Mouse (Mus musculus): ENCODE measurements around the gene Irf9. TPM values are rescaled to one million over a fixed set of nuclear protein-coding genes. Genes with fewer than 3 reads are reported as not detected.

Gene Irf9
- polyA plus RNA-seq, 1 experiment from 2014 or later, result 9.2 TPM

DNA sequence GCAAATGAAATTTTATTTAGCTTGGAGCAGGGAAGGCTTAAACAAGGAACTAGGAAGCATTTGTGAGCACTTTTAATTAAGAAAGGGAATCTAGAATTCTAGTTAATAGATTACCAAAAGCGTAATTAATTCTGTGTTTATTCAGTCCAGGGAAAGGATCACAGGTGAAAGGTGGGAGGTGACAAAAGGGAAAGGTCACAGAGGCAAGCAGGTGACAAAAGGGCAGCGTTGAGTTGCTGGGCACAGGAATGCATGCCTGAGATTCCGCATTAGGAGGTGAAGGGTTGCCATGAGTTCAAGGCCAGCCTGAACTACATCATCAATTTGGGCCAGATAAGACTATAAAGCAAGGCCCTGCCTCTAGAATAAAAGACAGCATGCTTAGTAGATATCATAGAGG lies 35.9 kb upstream of the Irf9 start:
- Histone ChIP-seq H3K27ac (no peak overlapping the region), H3K27me3 (no peaks in the 10 kb centered on the region), H3K9ac (replicated peaks) (no peak overlapping the region), H3K4me1 (replicated peaks) (no peaks in the 10 kb centered on the region), H3K4me3 (replicated peaks) (no peak overlapping the region), H3K9me3 (no peaks in the 10 kb centered on the region), H3K4me2 (no peak overlapping the region), H3K36me3 (peaks cover 78% of the 10 kb centered on the region)
- no peak for ATAC-seq (ENCODE audit: insufficient number of reproducible peaks, insufficient read depth, low FRiP score, low TSS enrichment, low read depth)
- WGBS, result 89% methylated on average over 3 of the region's 3 CpGs

DNA sequence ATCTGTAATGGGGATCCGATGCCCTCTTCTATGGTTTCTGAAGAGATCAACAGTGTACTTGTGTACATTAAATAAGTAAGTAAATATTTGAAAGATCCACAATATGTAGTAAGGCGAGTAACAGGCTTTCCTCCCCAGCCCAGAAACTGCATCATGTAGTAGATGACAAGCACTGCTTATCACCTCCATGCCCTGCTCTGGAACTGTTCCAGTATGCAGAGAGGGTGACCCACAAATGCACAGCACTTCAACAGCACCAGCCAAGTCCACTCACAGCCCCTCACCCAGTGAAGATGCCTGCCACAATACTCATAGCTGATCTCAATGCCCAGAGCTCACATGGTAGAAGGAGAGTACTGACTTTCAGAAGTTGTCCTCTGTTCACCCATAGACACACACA lies 32.8 kb upstream of the Irf9 start:
- no peak overlapping the region for H3K4me3 ChIP-seq (replicated peaks)
- peaks cover 3% of the 10 kb centered on the region for H3K4me1 ChIP-seq (replicated peaks)
- H3K4me2 ChIP-seq, result no peak overlapping the region
- H3K9me3 ChIP-seq, result no peaks in the 10 kb centered on the region
- H3K9ac ChIP-seq (replicated peaks), result no peak overlapping the region
- ATAC-seq (ENCODE audit: insufficient number of reproducible peaks, insufficient read depth, low FRiP score, low TSS enrichment, low read depth), result no peak
- H3K36me3 ChIP-seq, result peaks cover 52% of the 10 kb centered on the region
- H3K27me3 ChIP-seq, result no peaks in the 10 kb centered on the region
- 87% methylated on average over 2 of the region's 2 CpGs for WGBS
- no peak overlapping the region for H3K27ac ChIP-seq

DNA sequence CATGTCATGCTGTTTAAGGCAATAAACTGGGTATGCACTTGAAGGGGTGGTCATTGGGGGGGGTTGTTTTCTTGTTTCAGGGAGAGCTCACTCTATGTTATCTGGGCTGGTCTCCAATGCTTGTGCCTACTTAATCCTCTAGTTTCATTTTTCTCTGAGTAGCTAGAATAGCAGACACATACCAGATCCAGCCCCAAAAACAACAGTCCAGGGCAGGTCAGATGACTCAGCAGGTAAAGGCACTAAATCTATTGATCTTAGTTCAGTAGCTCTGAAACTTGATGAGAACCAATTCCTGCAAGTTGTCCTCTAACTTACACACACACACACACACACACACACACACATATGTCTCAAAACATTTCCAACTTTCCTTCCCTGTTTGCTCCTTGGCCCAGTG lies 31.6 kb upstream of the Irf9 start:
- no peak overlapping the region for H3K27ac ChIP-seq
- peaks cover 40% of the 10 kb centered on the region for H3K36me3 ChIP-seq
- no peak for ATAC-seq (ENCODE audit: insufficient number of reproducible peaks, insufficient read depth, low FRiP score, low TSS enrichment, low read depth)
- no peaks in the 10 kb centered on the region for H3K27me3 ChIP-seq
- no peak overlapping the region for H3K4me2 ChIP-seq
- H3K9ac ChIP-seq (replicated peaks), result no peak overlapping the region
- no peak overlapping the region for H3K4me3 ChIP-seq (replicated peaks)
- H3K4me1 ChIP-seq (replicated peaks), result peaks cover 7% of the 10 kb centered on the region
- no peaks in the 10 kb centered on the region for H3K9me3 ChIP-seq

DNA sequence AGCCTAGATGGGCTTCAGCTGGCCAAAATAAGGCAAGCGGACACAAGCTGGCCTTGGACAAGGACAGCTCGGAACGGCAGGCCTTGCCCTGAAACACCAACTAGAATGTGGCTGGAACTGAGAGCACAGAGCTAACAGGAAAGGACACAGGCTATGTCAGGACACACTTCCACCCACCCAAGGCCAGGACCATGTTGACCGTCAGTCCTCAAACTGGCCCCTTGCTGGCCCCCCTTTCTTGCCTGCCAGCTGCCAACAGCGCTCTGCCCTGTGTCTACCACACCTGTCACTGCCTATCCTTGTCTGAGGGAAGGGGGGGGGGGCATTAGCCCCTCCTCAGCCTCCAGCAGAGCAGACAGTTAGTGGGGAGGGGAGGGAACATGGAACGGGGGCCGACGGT lies 28.1 kb upstream of the Irf9 start, which contains the start of gene Fitm1:
Gene Fitm1 (plus strand): TSS at position 316 of the 400 bp plus-strand sequence.
- Histone ChIP-seq H3K9ac (replicated peaks) (peak within 1 kb of the TSS; percentile 5; the same call in 1 of the 2 replicates), H3K27ac (0 out of 2 replicates have a peak within 1 kb of the TSS, but pooled peaks have one; percentile 7), H3K4me3 (replicated peaks) (peak within 1 kb of the TSS; percentile 11; the same call in 1 of the 2 replicates), H3K9me3 (no peaks in the 10 kb centered on the region), H3K36me3 (peaks cover 12% of the 10 kb centered on the region), H3K4me1 (replicated peaks) (peaks cover 15% of the 10 kb centered on the region), H3K4me2 (peak within 1 kb of the TSS; percentile 23; the same call in 1 of the 2 replicates), H3K27me3 (no peaks in the 10 kb centered on the region)
- no peak; the same call in 1 of the 2 replicates for ATAC-seq (ENCODE audit: insufficient number of reproducible peaks, insufficient read depth, low FRiP score, low TSS enrichment, low read depth)
- WGBS, result 70% methylated on average over 8 of the region's 8 CpGs

DNA sequence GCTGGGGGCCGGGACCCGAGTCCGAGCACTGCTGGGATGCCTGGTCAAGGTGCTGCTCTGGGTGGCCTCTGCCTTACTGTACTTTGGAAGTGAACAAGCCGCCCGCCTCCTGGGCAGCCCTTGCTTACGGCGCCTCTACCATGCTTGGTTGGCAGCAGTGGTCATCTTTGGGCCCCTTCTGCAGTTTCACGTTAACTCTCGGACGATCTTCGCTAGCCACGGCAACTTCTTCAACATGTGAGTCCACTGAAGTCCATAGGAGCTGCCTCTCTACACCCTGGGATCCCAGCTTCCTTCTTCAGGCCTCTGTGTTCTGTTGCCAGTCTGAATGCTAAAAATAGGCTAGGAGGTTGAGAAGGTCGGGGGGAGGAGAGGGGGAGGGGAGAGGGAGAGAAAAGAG lies 27.7 kb upstream of the Irf9 start:
- peaks cover 14% of the 10 kb centered on the region for H3K36me3 ChIP-seq
- H3K9me3 ChIP-seq, result no peaks in the 10 kb centered on the region
- WGBS, result 72% methylated on average over 13 of the region's 13 CpGs
- peak overlapping the region; percentile 5; the same call in 1 of the 2 replicates for H3K9ac ChIP-seq (replicated peaks)
- H3K4me1 ChIP-seq (replicated peaks), result peaks cover 15% of the 10 kb centered on the region
- peak overlapping the region; percentile 23; the same call in 1 of the 2 replicates for H3K4me2 ChIP-seq
- H3K4me3 ChIP-seq (replicated peaks), result 0 out of 2 replicates have a peak overlapping the region, but pooled peaks have one; percentile 5
- no peak overlapping the region for H3K27ac ChIP-seq
- ATAC-seq (ENCODE audit: insufficient number of reproducible peaks, insufficient read depth, low FRiP score, low TSS enrichment, low read depth), result no peak; the same call in 1 of the 2 replicates
- no peaks in the 10 kb centered on the region for H3K27me3 ChIP-seq

DNA sequence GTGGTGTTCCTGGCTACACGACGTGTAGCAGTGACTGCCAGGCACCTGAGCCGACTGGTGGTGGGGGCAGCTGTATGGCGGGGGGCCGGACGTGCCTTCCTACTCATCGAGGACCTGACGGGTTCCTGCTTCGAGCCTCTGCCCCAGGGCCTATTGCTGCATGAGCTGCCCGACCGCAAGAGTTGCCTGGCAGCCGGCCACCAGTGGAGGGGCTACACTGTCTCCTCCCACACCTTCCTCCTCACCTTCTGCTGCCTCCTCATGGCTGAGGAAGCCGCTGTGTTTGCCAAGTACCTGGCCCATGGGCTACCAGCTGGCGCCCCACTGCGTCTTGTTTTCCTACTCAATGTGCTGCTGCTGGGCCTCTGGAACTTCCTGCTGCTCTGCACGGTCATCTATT lies 27.0 kb upstream of the Irf9 start:
- Histone ChIP-seq H3K27me3 (no peaks in the 10 kb centered on the region), H3K9ac (replicated peaks) (no peak overlapping the region), H3K4me2 (peak overlapping the region; percentile 23; the same call in 1 of the 2 replicates), H3K9me3 (no peaks in the 10 kb centered on the region), H3K36me3 (peaks cover 17% of the 10 kb centered on the region), H3K27ac (0 out of 2 replicates have a peak overlapping the region, but pooled peaks have one; percentile 7), H3K4me1 (replicated peaks) (peaks cover 15% of the 10 kb centered on the region), H3K4me3 (replicated peaks) (peak overlapping the region; percentile 11; the same call in 1 of the 2 replicates)
- ATAC-seq (ENCODE audit: insufficient number of reproducible peaks, insufficient read depth, low FRiP score, low TSS enrichment, low read depth), result no peak
- WGBS, result 76% methylated on average over 16 of the region's 16 CpGs

DNA sequence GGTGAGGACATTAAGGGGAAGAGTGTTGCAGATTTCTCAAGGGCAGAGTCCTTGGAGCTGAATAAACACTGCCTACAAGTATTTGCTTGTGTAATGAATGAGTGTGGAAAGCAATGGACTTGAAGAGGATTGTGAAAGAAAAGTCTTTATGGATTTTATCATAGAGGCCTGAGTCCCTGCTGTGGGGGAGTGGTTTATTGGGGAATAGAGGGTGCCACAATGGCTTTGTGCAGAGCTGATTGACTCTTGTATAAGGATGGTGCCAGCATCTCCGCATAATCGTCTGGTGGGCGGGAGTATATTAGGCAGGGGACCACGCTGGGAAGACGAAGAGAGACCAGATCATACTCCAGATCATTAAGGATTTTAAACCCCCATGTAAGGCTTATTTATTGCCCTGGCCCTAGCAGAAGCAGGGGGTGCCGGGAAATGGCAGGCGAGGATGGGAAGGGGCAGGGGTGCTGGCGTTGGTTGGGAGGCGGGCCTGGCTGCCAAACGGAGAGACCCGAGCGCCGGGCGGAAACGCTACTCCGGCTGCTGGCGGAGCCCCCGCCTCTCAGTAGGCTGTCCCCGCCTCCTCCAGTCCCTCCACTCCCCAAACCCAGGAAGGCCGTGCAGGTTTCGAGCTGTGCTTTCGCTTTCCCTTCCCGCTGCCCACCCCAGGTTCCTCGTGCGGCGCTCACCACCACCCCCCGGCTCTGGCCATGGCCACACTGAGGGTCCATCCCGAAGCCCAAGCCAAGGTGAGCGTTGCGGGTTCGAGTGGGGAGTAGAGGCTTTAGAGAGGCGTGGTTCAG lies 25.3 kb upstream of the Irf9 start, which contains the start of gene Psme1:
Gene Psme1 (plus strand): TSS at position 253 of the 797 bp plus-strand sequence.
- H3K36me3 ChIP-seq, result peaks cover 27% of the 10 kb centered on the region
- H3K4me2 ChIP-seq, result peak within 1 kb of the TSS; percentile 85
- 1% methylated on average over 32 of the region's 32 CpGs for WGBS
- peak within 1 kb of the TSS; percentile 86 for H3K27ac ChIP-seq
- ATAC-seq (ENCODE audit: insufficient number of reproducible peaks, insufficient read depth, low FRiP score, low TSS enrichment, low read depth), result peak; percentile 83
- H3K4me1 ChIP-seq (replicated peaks), result peaks cover 15% of the 10 kb centered on the region
- H3K9me3 ChIP-seq, result no peaks in the 10 kb centered on the region
- no peaks in the 10 kb centered on the region for H3K27me3 ChIP-seq
- H3K9ac ChIP-seq (replicated peaks), result peak within 1 kb of the TSS; percentile 79
- peak within 1 kb of the TSS; percentile 64 for H3K4me3 ChIP-seq (replicated peaks)

DNA sequence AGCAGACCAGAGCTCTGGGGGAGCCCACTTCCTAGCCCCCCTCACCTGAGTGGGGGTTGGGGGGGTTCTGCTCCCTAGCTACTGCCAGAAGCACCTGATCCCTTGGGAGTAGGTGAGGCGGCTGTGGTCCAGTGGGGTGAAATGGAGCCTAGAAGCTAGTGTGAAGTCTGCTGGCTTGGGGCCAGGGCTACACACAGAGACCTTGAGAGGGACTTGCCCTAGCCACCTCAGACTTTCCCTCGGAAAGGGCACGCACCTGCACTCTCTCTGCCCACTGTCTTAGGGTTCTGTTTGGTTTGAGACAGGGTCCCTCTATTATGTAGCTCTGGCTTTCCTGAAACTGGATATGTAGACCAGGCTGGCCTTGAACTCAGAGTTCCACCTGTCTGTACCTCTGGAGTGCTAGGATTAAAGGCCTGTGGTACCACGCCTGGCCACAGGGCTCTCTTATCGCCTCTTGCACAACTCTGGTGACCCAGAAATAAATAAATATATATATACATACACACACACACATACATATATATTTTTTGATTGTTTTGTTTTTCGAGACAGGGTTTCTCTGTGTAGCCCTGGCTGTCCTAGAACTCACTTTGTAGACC lies 24.6 kb upstream of the Irf9 start:
- peaks cover 27% of the 10 kb centered on the region for H3K36me3 ChIP-seq
- H3K4me2 ChIP-seq, result peak overlapping the region; percentile 85
- H3K9ac ChIP-seq (replicated peaks), result peak overlapping the region; percentile 79
- H3K9me3 ChIP-seq, result no peaks in the 10 kb centered on the region
- 35% methylated on average over 6 of the region's 6 CpGs for WGBS
- ATAC-seq (ENCODE audit: insufficient number of reproducible peaks, insufficient read depth, low FRiP score, low TSS enrichment, low read depth), result peak; percentile 49
- peaks cover 15% of the 10 kb centered on the region for H3K4me1 ChIP-seq (replicated peaks)
- H3K27me3 ChIP-seq, result no peaks in the 10 kb centered on the region
- peak overlapping the region; percentile 64 for H3K4me3 ChIP-seq (replicated peaks)
- H3K27ac ChIP-seq, result peak overlapping the region; percentile 86

DNA sequence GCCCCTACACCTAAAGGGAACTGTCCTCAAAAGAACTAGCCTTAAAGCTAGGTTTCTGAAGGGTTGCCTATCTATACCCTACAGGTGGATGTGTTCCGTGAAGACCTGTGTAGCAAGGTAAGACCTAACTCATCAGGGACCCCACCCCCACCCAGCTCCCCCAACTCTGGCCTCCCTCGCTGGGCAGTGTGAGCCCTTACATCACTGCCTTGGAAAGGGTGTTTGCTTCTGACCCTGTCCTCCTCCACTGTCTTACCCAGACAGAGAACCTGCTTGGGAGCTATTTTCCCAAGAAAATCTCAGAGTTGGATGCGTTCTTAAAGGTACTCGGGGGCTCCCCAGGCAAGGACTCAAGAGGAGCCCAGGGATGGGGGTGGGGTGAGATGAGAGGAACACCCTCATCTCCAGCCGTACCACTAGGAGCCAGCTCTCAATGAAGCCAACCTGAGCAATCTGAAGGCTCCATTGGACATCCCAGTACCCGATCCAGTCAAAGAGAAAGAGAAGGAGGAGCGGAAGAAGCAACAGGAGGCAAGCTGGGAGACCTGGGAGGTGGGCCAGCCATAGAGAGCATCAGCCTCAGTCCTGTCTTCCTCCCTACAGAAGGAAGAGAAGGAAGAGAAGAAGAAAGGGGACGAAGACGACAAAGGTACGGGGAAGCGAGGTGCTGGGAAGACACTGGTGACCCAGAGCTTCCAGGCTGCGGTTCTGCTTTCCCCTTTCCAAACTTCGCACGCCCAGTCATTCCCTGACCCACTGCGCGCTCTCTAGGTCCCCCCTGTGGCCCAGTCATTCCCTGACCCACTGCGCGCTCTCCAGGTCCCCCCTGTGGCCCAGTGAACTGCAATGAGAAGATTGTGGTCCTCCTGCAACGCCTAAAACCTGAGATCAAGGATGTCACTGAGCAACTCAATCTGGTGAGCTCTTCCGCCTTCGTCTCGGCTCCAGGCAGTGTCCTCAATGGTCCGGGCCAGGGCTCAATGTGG lies 23.6 kb upstream of the Irf9 start:
- no peaks in the 10 kb centered on the region for H3K9me3 ChIP-seq
- H3K27me3 ChIP-seq, result peaks cover 7% of the 10 kb centered on the region; the same call in 1 of the 2 replicates
- ATAC-seq (ENCODE audit: insufficient number of reproducible peaks, insufficient read depth, low FRiP score, low TSS enrichment, low read depth), result no peak
- peaks cover 27% of the 10 kb centered on the region for H3K36me3 ChIP-seq
- H3K4me2 ChIP-seq, result no peak overlapping the region
- H3K4me3 ChIP-seq (replicated peaks), result no peak overlapping the region
- no peak overlapping the region for H3K9ac ChIP-seq (replicated peaks)
- no peak overlapping the region for H3K27ac ChIP-seq
- 85% methylated on average over 23 of the region's 23 CpGs for WGBS
- H3K4me1 ChIP-seq (replicated peaks), result peaks cover 19% of the 10 kb centered on the region

DNA sequence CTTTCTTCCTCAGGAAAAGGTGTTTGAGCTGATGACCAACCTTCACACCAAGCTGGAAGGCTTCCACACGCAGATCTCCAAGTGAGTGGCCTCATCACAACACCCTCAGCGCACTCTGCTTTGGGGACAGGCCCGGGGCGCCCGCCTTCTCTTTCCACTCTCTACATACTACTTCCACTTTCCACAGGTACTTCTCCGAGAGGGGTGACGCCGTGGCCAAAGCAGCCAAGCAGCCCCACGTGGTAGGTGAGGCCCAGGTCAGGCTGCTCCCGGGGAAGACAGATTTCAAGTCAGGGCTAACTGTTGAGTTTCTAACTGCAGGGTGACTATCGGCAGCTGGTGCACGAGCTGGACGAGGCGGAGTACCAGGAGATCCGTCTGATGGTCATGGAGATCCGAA lies 22.6 kb upstream of the Irf9 start:
- no peak overlapping the region for H3K27ac ChIP-seq
- H3K36me3 ChIP-seq, result peaks cover 27% of the 10 kb centered on the region
- H3K9ac ChIP-seq (replicated peaks), result no peak overlapping the region
- ATAC-seq (ENCODE audit: insufficient number of reproducible peaks, insufficient read depth, low FRiP score, low TSS enrichment, low read depth), result no peak
- H3K27me3 ChIP-seq, result peaks cover 7% of the 10 kb centered on the region; the same call in 1 of the 2 replicates
- no peak overlapping the region for H3K4me2 ChIP-seq
- peaks cover 20% of the 10 kb centered on the region for H3K4me1 ChIP-seq (replicated peaks)
- no peaks in the 10 kb centered on the region for H3K9me3 ChIP-seq
- H3K4me3 ChIP-seq (replicated peaks), result no peak overlapping the region
- 93% methylated on average over 16 of the region's 16 CpGs for WGBS

All from limb, embryonic 12.5 days (tissue).